Mouse (Mus musculus) MN1 (cell line): ENCODE measurements around the gene 9930021J03Rik.

Experiments
- DNase-seq: peaks from one replicate; pipeline ENCODE4 v3.0.0-alpha.2; 2016; ENCODE audit warnings: low spot score

The 9930021J03Rik gene

GRCm38 (mm10) chr19:29805101-29805916 is 480 bp downstream of the 9930021J03Rik start:
- DNase-seq = peak; percentile 71

GRCm38 (mm10) chr19:29803946-29804345 is 1.8 kb downstream of the 9930021J03Rik start:
- no peak for DNase-seq

GRCm38 (mm10) chr19:29797371-29797770 is 8.4 kb downstream of the 9930021J03Rik start:
- DNase-seq = no peak

GRCm38 (mm10) chr19:29787997-29788396 is 17.8 kb downstream of the 9930021J03Rik start:
- DNase-seq = no peak

GRCm38 (mm10) chr19:29782914-29783313 is 22.9 kb downstream of the 9930021J03Rik start:
- DNase-seq = no peak

- no peak for DNase-seq
Measured at GRCm38 (mm10) chr19:29753939-29754338, 51.9 kb downstream of the 9930021J03Rik start.

- DNase-seq = no peak
Measured at GRCm38 (mm10) chr19:29750994-29751393, 54.8 kb downstream of the 9930021J03Rik start.

- no peak for DNase-seq
Measured at GRCm38 (mm10) chr19:29743531-29743930, 62.3 kb downstream of the 9930021J03Rik start.

- DNase-seq = no peak
Measured at GRCm38 (mm10) chr19:29740661-29741060, 65.1 kb downstream of the 9930021J03Rik start.

- no peak for DNase-seq
Measured at GRCm38 (mm10) chr19:29739608-29740007, 66.2 kb downstream of the 9930021J03Rik start.

GRCm38 (mm10) chr19:29735421-29735820 is 70.4 kb downstream of the 9930021J03Rik start:
- DNase-seq = no peak

- DNase-seq = no peak
Measured at GRCm38 (mm10) chr19:29718476-29718875, 87.3 kb downstream of the 9930021J03Rik start.

- DNase-seq = no peak
Measured at GRCm38 (mm10) chr19:29717854-29718253, 87.9 kb downstream of the 9930021J03Rik start.

- DNase-seq = no peak
Measured at GRCm38 (mm10) chr19:29713451-29713850, 92.3 kb downstream of the 9930021J03Rik start.

- DNase-seq = no peak
Measured at GRCm38 (mm10) chr19:29709461-29709860, 96.3 kb downstream of the 9930021J03Rik start.

- no peak for DNase-seq
Measured at GRCm38 (mm10) chr19:29708461-29708860, 97.3 kb downstream of the 9930021J03Rik start.

GRCm38 (mm10) chr19:29708003-29708402 is 97.8 kb downstream of the 9930021J03Rik start:
- DNase-seq = no peak

GRCm38 (mm10) chr19:29707314-29707898 is 98.4 kb downstream of the 9930021J03Rik start:
- DNase-seq = no peak

- DNase-seq = no peak
Measured at GRCm38 (mm10) chr19:29704436-29704835, 101.4 kb downstream of the 9930021J03Rik start.

- DNase-seq = no peak
Measured at GRCm38 (mm10) chr19:29701707-29702106, 104.1 kb downstream of the 9930021J03Rik start.

- DNase-seq = no peak
Measured at GRCm38 (mm10) chr19:29697245-29697874, 108.4 kb downstream of the 9930021J03Rik start, which contains the start of gene Mlana. Mlana (plus strand) TSS chr19:29697824.

- no peak for DNase-seq
Measured at GRCm38 (mm10) chr19:29696840-29697239, 108.9 kb downstream of the 9930021J03Rik start.

- no peak for DNase-seq
Measured at GRCm38 (mm10) chr19:29696309-29696708, 109.5 kb downstream of the 9930021J03Rik start.
